Mouse (Mus musculus): Measurements from ENCODE around the gene Dnajb6.

Dnajb6 gene

GRCm38 (mm10) chr5:29853035-29853434 lies 117.5 kb downstream of the Dnajb6 start:
- no peak for DNase-seq

- no peak for DNase-seq
Measured at GRCm38 (mm10) chr5:29854376-29854775, 118.9 kb downstream of the Dnajb6 start.

- no peak for DNase-seq
Measured at GRCm38 (mm10) chr5:29854971-29855370, 119.5 kb downstream of the Dnajb6 start.

GRCm38 (mm10) chr5:29861522-29861921 lies 126.0 kb downstream of the Dnajb6 start:
- DNase-seq: no peak

- DNase-seq: no peak
Measured at GRCm38 (mm10) chr5:29862388-29862787, 126.9 kb downstream of the Dnajb6 start.

- no peak for DNase-seq
Measured at GRCm38 (mm10) chr5:29864291-29864737, 128.8 kb downstream of the Dnajb6 start.

- no peak for DNase-seq
Measured at GRCm38 (mm10) chr5:29864994-29865393, 129.5 kb downstream of the Dnajb6 start.
